Mouse (Mus musculus) adrenal gland, postnatal 25 days (tissue): ENCODE measurements around the gene Cfap74. TPM values are rescaled to one million over a fixed set of nuclear protein-coding genes. Genes with fewer than 3 reads are reported as not detected.

Experiments
- DNase-seq: peaks from one replicate; pipeline ENCODE4 v3.0.0; 2021; ENCODE audit warnings: mixed read lengths
- long read RNA-seq: library from polyadenylated mRNA; stranded (forward); transcript quantifications from one replicate; pipeline ENCODE4 v2.0.0, GENCODE M21; 2021
- total RNA-seq: library from RNA; stranded (reverse); gene quantifications from 2 replicates; pipeline ENCODE4 v1.2.3, GENCODE M21; 2021

Gene Cfap74
- 0.71 and 1.5 TPM in 2 replicates for total RNA-seq
- long read RNA-seq, partial matches to known transcripts, result 0 of 1 reads
- long read RNA-seq, other reads (novel, unspliced or antisense), result 1 of 1 reads

- DNase-seq, result peak; percentile 79
These were observed at the start of gene Cfap74 for GRCm38 (mm10) chr4:155409058-155409776. TSS of gene Cfap74 (plus strand) at chr4:155409190.

GRCm38 (mm10) chr4:155359560-155360464, 49.2 kb upstream of the Cfap74 start:
- DNase-seq, result no peak

- DNase-seq, result no peak
These were observed 48.1 kb upstream of the Cfap74 start for GRCm38 (mm10) chr4:155360856-155361255.

- DNase-seq, result peak; percentile 78
These were observed 47.6 kb upstream of the Cfap74 start, which contains the start of gene Prkcz for GRCm38 (mm10) chr4:155361303-155361791. TSS of gene Prkcz (minus strand) at chr4:155361361.

GRCm38 (mm10) chr4:155362443-155362842, 46.5 kb upstream of the Cfap74 start:
- DNase-seq, result no peak

GRCm38 (mm10) chr4:155366784-155367183, 42.2 kb upstream of the Cfap74 start:
- no peak for DNase-seq

GRCm38 (mm10) chr4:155367739-155368138, 41.3 kb upstream of the Cfap74 start:
- DNase-seq, result no peak

GRCm38 (mm10) chr4:155368684-155369083, 40.3 kb upstream of the Cfap74 start:
- DNase-seq, result peak; percentile 83

- DNase-seq, result peak; percentile 10
These were observed 38.0 kb upstream of the Cfap74 start for GRCm38 (mm10) chr4:155370737-155371715.

- no peak for DNase-seq
These were observed 36.9 kb upstream of the Cfap74 start for GRCm38 (mm10) chr4:155371797-155372735.

- DNase-seq, result no peak
These were observed 27.0 kb upstream of the Cfap74 start for GRCm38 (mm10) chr4:155381974-155382373.

GRCm38 (mm10) chr4:155382752-155383151, 26.2 kb upstream of the Cfap74 start:
- no peak for DNase-seq

- DNase-seq, result no peak
These were observed 25.7 kb upstream of the Cfap74 start for GRCm38 (mm10) chr4:155383326-155383725.

- DNase-seq, result no peak
These were observed 21.8 kb upstream of the Cfap74 start for GRCm38 (mm10) chr4:155387166-155387565.

GRCm38 (mm10) chr4:155395471-155395870, 13.5 kb upstream of the Cfap74 start:
- no peak for DNase-seq

- no peak for DNase-seq
These were observed 12.2 kb upstream of the Cfap74 start for GRCm38 (mm10) chr4:155396751-155397150.

GRCm38 (mm10) chr4:155397511-155398221, 11.3 kb upstream of the Cfap74 start, which contains the start of gene Gabrd:
TSS of gene Gabrd (minus strand) at chr4:155398112.
- peak; percentile 73 for DNase-seq

GRCm38 (mm10) chr4:155398222-155398540, 10.8 kb upstream of the Cfap74 start:
- DNase-seq, result no peak

- no peak for DNase-seq
These were observed 7.9 kb upstream of the Cfap74 start for GRCm38 (mm10) chr4:155401121-155401520.

GRCm38 (mm10) chr4:155402489-155402888, 6.5 kb upstream of the Cfap74 start:
- no peak for DNase-seq
